Mouse (Mus musculus) forebrain, postnatal 0 days (tissue): Measurements from ENCODE around the gene Itpr3. TPM values are rescaled to one million over a fixed set of nuclear protein-coding genes. Genes with fewer than 3 reads are reported as not detected.

Experiments used
- ATAC-seq: fragments of 200-750 bp; cut with Nextera tagmentation; 2 replicates; pipeline ENCODE4 v1.8.0; 2017; ENCODE audit warnings: mild to moderate bottlenecking, moderate library complexity
- DNase-seq: peaks from one replicate; pipeline ENCODE4 v3.0.0-alpha.2; 2015
- H3K27ac ChIP-seq: fragments of 300-500 bp; sonication (generic); 2 replicates; pipeline ENCODE4 v1.5.1; 2014; ENCODE audit warnings: low read depth, mild to moderate bottlenecking, antibody characterized with exemption, low read length, moderate library complexity, mixed read lengths
- H3K27me3 ChIP-seq: fragments of 300-500 bp; sonication (generic); 2 replicates; pipeline ENCODE4 v1.6.1; 2014; ENCODE audit warnings: mild to moderate bottlenecking, low read length, mixed read lengths; ENCODE audit not compliant: insufficient read depth
- H3K36me3 ChIP-seq: fragments of 300-500 bp; sonication (generic); 2 replicates; pipeline ENCODE4 v1.6.1; 2014; ENCODE audit warnings: mild to moderate bottlenecking, moderate library complexity; ENCODE audit not compliant: insufficient read depth
- H3K4me1 ChIP-seq: fragments of 300-500 bp; sonication (generic); 2 replicates; pipeline ENCODE4 v1.6.1; 2014; ENCODE audit warnings: antibody characterized with exemption; ENCODE audit not compliant: insufficient read depth
- H3K4me2 ChIP-seq: fragments of 300-500 bp; sonication (generic); 2 replicates; pipeline ENCODE4 v1.6.1; 2014; ENCODE audit warnings: low read depth, mild to moderate bottlenecking, moderate library complexity
- H3K4me3 ChIP-seq: fragments of 300-500 bp; sonication (generic); 2 replicates; pipeline ENCODE4 v1.5.1; 2014; ENCODE audit warnings: low read depth, low read length, mixed read lengths
- H3K9ac ChIP-seq: fragments of 300-500 bp; sonication (generic); 2 replicates; pipeline ENCODE4 v1.6.1; 2014; ENCODE audit warnings: mild to moderate bottlenecking
- H3K9me3 ChIP-seq: fragments of 300-500 bp; sonication (generic); 2 replicates; pipeline ENCODE4 v1.6.1; 2016; ENCODE audit warnings: low read length
- CTCF ChIP-seq: sonication (generic); IDR thresholded peaks from 2 replicates; pipeline ENCODE4 v1.5.1; 2016; ENCODE audit warnings: antibody characterized with exemption, control low read depth, low read depth
- WGBS: fragments of 180-500 bp; shearing (Covaris S2); extraction: QIAGEN DNeasy Blood & Tissue Kit; methylation state at CpG from one replicate; pipeline ENCODE4 v1.1.7; 2014; 5-methylcytosine and 5-hydroxymethylcytosine counted together
- polyA plus RNA-seq: library from polyadenylated mRNA; unstranded; fragments of >200 nt; fragmentation: Nextera tagmentation; extraction: Ambion mirVana; gene quantifications from 2 replicates; pipeline ENCODE4 v1.2.1, GENCODE M21; 2015
- total RNA-seq: library from RNA; depleted of rRNA; stranded (reverse); fragments of >200 nt; gene quantifications from 2 replicates; pipeline ENCODE4 v1.2.3, GENCODE M21; 2014

The Itpr3 gene
- total and polyA plus RNA-seq, 2 experiments from 2014 or later, result 0.30 to 2.9 TPM

- no peak for ATAC-seq
- Histone ChIP-seq H3K27ac (no peak overlapping the region), H3K36me3 (no peaks in the 10 kb centered on the region), H3K4me3 (no peak overlapping the region), H3K27me3 (no peaks in the 10 kb centered on the region), H3K4me1 (no peaks in the 10 kb centered on the region), H3K9ac (no peak overlapping the region), H3K9me3 (no peaks in the 10 kb centered on the region), H3K4me2 (no peak overlapping the region)
- no peak for DNase-seq
- 82% methylated on average over 6 of the region's 6 CpGs for WGBS
- no peak for TF ChIP-seq CTCF
Measured at GRCm38 (mm10) chr17:27042840-27043239, 14.3 kb upstream of the Itpr3 start.

GRCm38 (mm10) chr17:27045164-27045563 is 11.9 kb upstream of the Itpr3 start:
- Histone ChIP-seq H3K9ac (no peak overlapping the region), H3K27me3 (no peaks in the 10 kb centered on the region), H3K4me1 (no peaks in the 10 kb centered on the region), H3K27ac (no peak overlapping the region), H3K9me3 (no peaks in the 10 kb centered on the region), H3K36me3 (no peaks in the 10 kb centered on the region), H3K4me3 (no peak overlapping the region), H3K4me2 (no peak overlapping the region)
- 94% methylated on average over 6 of the region's 6 CpGs for WGBS
- DNase-seq (no peak), ATAC-seq (no peak)
- TF ChIP-seq CTCF, result no peak

GRCm38 (mm10) chr17:27047762-27048444 is 9.2 kb upstream of the Itpr3 start:
- H3K4me1 ChIP-seq, result no peaks in the 10 kb centered on the region
- no peak overlapping the region for H3K27ac ChIP-seq
- ATAC-seq, result no peak
- no peaks in the 10 kb centered on the region for H3K27me3 ChIP-seq
- H3K9ac ChIP-seq, result no peak overlapping the region
- TF ChIP-seq CTCF, result peak; percentile 49; the same call in 1 of the 2 replicates
- H3K36me3 ChIP-seq, result no peaks in the 10 kb centered on the region
- WGBS, result 83% methylated on average over 14 of the region's 14 CpGs
- H3K4me2 ChIP-seq, result no peak overlapping the region
- H3K9me3 ChIP-seq, result no peaks in the 10 kb centered on the region
- DNase-seq, result no peak
- H3K4me3 ChIP-seq, result no peak overlapping the region

GRCm38 (mm10) chr17:27048445-27049239 is 8.5 kb upstream of the Itpr3 start:
- no peak for TF ChIP-seq CTCF
- Histone ChIP-seq H3K4me3 (no peak overlapping the region), H3K9ac (no peak overlapping the region), H3K9me3 (no peaks in the 10 kb centered on the region), H3K36me3 (no peaks in the 10 kb centered on the region), H3K4me2 (no peak overlapping the region), H3K27ac (no peak overlapping the region), H3K4me1 (no peaks in the 10 kb centered on the region), H3K27me3 (no peaks in the 10 kb centered on the region)
- ATAC-seq (peak; percentile 34), DNase-seq (no peak)
- WGBS, result 79% methylated on average over 14 of the region's 14 CpGs

GRCm38 (mm10) chr17:27050853-27051252 is 6.3 kb upstream of the Itpr3 start:
- DNase-seq (no peak), ATAC-seq (no peak)
- Histone ChIP-seq H3K9me3 (no peaks in the 10 kb centered on the region), H3K27me3 (peaks cover 7% of the 10 kb centered on the region), H3K4me3 (no peak overlapping the region), H3K9ac (no peak overlapping the region), H3K27ac (no peak overlapping the region), H3K36me3 (no peaks in the 10 kb centered on the region), H3K4me2 (no peak overlapping the region), H3K4me1 (no peaks in the 10 kb centered on the region)
- WGBS, result 69% methylated on average over 5 of the region's 5 CpGs
- no peak for TF ChIP-seq CTCF

- no peak overlapping the region for H3K9ac ChIP-seq
- H3K4me1 ChIP-seq, result no peaks in the 10 kb centered on the region
- H3K36me3 ChIP-seq, result no peaks in the 10 kb centered on the region
- DNase-seq (no peak), ATAC-seq (no peak)
- H3K27me3 ChIP-seq, result peaks cover 14% of the 10 kb centered on the region
- no peak overlapping the region for H3K4me3 ChIP-seq
- no peak for TF ChIP-seq CTCF
- H3K4me2 ChIP-seq, result no peak overlapping the region
- 37% methylated on average over 11 of the region's 11 CpGs for whole genome bisulfite sequencing
- no peaks in the 10 kb centered on the region for H3K9me3 ChIP-seq
- H3K27ac ChIP-seq, result no peak overlapping the region
Measured at GRCm38 (mm10) chr17:27051514-27051913, 5.6 kb upstream of the Itpr3 start.

GRCm38 (mm10) chr17:27056170-27056569 is 934 bp upstream of the Itpr3 start:
- H3K9ac ChIP-seq, result no peak overlapping the region
- WGBS, result under 1% methylated on average over 13 of the region's 13 CpGs
- H3K4me3 ChIP-seq, result no peak overlapping the region
- peaks cover 36% of the 10 kb centered on the region for H3K27me3 ChIP-seq
- no peaks in the 10 kb centered on the region for H3K9me3 ChIP-seq
- no peak for ATAC-seq
- no peak overlapping the region for H3K27ac ChIP-seq
- no peak for TF ChIP-seq CTCF
- H3K4me1 ChIP-seq, result no peaks in the 10 kb centered on the region
- DNase-seq, result no peak
- H3K4me2 ChIP-seq, result peak overlapping the region; percentile 74
- H3K36me3 ChIP-seq, result no peaks in the 10 kb centered on the region
